Mouse (Mus musculus) thymus, postnatal 0 days (tissue): ENCODE results near the gene Relt. TPM values are rescaled to one million over a fixed set of nuclear protein-coding genes. Genes with fewer than 3 reads are reported as not detected.
"Not testable (repeated sequence)": the region's sequence is repeated elsewhere in the genome, so short reads cannot be mapped to it uniquely, and the experiment has no call there.

Experiments used
- DNase-seq: peaks from one replicate; pipeline ENCODE4 v3.0.0-alpha.2; 2015; ENCODE audit warnings: low spot score
- polyA plus RNA-seq: library from polyadenylated mRNA; unstranded; fragments of >200 nt; fragmentation: Nextera tagmentation; extraction: Ambion mirVana; gene quantifications from 2 replicates; pipeline ENCODE4 v1.2.1, GENCODE M21; 2015

The Relt gene
- polyA plus RNA-seq, 1 experiment from 2014 or later: 12.3 TPM

DNA sequence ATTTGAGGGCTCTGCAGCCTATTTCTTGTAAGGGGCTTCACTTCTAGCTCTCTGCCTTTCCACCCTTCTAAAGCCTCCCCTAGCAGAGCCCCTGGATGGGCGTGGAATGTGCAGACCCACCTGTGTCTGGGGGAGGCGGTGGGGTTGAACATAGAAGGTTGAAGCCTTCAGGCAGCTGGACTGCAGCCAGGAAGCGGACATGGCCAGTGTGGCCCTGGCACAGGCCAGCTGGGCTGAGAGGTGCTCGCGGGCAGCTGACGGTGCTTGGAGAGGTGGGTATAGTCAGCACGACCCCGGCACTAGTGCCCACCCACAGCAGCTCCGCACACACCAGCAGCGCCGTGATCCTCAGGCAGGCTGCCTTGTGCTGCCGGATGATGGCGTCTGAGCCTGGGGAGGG is 13.0 kb upstream of the Relt start:
- no peak for DNase-seq

DNA sequence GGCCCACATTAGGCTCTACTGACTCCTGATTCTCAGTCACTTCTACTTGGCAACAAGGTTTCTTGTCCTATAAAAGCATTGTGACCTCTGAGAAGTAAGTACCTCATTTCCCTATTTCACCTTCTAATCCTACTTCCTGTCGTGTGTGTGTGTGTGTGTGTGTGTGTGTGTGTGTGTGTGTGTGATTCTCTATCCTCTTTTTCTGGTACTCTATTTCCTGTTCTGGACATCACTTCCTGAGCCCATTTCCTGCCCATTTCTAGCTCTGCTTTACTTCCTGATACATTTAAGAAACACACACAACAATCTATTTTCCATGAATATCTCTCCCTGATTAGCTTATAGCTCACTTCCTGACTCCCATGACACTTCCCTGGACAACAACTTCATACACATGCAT is 12.6 kb upstream of the Relt start:
- DNase-seq: no peak

DNA sequence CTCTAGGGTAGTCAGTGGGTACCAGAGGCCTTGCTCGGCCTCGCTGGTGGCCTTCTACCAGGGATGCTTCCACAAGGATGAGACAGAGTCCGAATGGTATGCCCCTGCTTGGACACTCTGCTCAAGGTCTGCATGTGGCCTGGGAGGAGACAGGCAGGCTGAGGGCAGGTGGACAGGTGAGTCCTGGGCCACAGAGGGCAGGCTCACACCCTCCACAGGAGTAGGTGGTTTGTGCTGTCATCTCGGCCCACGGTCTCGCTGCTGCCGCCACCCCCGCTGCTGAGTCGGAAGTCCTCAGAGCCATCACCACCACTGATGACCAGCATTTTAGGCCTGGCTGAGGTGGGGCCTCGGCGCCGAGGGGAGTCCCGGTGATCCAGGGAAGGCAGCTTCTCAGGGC is 10.0 kb upstream of the Relt start:
- DNase-seq: no peak

DNA sequence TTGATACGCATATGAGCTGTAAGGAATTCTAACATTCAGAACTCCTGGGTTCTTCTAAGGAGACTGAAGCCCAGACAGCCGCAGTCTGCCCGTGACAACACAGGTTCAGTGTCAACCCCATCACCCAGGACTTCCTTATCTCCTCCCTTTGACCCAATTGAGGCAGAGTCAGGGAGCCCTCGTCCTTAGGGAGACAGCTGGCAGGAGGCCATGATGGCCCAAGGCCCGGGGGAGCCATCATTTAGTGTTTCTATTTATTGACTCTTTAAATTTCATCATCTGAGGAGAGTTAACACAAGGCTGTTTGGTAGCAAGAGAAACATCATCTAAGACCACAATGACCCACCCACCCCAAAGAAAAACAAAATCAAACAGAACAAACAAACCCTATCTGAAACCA is 8.6 kb upstream of the Relt start:
- DNase-seq: no peak

DNA sequence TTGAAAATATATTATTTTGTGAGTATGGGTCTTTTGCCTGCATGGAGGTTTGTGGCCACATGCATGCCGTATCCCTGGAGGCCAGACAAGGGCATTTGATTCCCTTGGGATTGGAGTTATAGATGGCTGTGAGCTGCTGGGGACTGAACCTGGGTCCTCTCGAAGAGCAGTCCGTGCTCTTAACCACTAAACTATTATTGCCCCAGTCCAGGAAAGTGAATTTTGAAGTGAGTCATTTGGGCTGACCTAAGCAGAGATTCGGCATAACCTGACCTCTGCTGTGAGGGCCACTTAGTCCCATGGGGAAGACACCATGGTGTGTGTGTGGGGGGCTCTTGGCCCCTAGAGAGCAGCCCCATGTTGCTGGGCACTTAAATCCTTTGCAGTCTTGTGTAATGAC is 8.1 kb upstream of the Relt start:
- DNase-seq: no peak

DNA sequence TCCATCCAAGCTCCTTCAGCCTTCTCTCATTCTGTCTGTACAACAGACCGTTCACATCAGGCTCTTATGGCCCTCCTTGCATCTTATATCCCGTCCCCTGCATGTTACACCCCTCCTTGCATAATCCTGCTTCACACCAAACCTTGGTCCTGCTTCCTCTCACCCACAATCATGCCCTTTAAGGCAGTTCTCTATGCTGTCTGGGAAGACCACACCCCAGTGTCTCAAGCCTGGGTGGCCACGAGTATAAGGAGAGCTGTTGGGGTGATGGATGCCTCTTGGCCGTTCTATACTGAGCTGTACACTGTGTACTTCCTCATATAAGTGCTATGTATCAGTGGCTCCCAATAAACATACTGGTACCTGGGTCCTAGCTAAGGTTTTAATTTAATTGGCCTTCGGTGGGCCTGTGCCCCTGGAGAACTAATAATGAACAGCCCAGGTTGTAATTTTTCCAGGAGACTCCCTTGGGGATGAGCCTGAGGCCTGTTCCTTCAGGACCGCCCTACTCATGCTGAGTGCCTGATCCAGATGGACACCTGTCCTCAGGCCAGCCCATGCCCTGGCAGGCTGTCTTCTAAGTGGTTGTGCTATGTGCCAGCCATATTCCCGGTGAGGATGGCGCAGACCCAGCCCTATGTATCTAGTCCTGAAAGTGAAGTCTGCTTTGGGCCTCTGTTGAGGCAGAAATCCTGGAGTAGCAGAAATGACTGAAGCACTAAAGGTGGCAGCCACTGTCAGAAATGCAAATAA is 6.8 kb upstream of the Relt start:
- no peak for DNase-seq

DNA sequence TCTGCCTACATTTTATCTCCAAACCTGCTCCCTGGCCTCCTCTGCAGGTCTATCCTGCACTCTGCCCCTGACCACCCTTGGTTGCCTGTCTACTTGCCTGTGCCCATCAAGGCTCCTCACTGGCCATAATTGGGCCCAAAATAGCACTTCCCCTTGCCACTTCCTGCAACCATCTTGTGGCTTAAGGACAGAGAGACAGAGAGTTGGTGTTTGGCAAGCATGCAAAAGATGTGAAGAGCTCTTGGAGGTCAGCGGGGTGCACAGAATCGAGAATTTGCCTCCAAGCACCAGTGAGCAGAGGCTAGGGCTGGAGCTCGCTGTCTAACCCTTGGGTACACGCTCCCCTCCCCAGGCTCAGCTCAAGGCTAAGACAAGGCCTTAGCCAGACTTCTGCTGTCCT is 5.3 kb upstream of the Relt start:
- DNase-seq: no peak

DNA sequence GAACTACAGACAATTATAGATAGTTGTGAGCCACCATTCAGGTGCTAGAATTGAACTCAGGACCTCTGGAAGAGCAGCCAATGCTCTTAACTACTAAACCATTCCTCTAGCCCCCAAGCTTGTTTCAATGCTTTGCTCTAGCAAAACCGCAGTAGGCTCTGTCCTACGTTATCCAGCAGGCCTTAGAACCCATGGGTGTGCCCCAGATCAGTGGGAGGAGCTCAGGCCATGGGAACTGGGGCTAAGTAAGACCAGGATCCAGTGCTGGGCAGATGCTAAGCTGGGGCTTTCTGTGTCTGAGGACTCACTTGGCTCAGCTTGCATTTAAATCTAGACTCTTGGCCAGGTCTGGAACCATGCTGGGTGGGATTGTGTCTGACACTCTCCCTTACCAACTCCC is 4.3 kb upstream of the Relt start:
- DNase-seq: no peak

DNA sequence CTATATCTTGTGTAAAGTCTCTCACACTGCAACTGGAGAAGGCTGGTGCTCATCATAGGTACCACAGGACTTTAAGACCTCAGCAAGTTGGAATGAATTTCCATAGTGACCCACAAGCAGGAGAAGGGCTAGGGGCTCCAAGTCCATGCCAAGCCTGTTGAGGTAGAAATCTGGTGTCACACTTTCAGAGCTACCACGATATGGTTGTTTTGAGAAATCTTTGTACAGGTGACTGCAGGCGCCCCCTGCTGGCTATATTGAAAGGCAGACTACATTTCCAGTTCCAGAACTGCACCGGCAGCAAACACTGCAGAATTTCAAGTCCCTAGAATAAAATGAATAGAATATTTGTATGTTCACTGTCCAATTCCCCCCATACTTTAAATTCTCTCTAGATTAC is 3.4 kb upstream of the Relt start:
- peak; percentile 73 for DNase-seq

DNA sequence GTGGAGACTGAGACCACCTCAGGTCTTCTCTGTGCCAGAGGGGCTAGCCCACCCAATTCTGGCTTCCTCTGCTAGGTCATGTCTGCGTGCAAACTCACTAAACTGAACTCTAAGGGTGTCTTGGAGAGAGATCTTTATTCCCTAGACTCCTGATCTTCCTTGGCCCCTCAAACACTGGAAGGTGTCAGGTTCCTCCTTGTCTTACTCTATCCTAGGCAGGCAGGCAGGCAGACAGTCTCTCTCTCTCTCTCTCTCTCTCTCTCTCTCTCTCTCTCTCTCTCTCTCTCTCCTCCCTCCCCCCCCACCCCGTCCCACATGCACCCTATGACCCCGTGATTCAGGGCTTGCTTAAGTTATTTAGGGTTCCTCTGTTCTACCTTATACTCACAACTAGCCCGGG is 893 bp downstream of the Relt start:
- DNase-seq: peak; percentile 16

DNA sequence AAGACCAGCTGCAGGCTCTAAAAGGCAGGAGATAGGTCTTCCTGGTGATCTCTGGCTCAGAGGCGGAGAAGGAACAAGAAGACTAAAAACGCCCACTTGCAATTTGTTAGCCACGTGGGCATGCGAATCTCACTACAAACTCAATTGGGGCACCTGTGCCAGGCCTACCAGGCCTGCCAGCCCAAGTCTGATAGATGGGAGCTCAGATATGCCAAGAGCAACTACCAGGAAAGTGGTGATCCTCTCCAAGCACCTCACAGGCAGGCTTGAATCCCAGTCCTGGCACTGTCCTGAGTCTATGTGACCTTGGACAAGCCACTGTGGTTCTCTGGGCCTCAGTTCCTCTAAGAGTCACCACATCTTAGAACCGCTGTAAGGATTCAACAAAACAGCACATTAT is 2.0 kb downstream of the Relt start:
- no peak for DNase-seq

DNA sequence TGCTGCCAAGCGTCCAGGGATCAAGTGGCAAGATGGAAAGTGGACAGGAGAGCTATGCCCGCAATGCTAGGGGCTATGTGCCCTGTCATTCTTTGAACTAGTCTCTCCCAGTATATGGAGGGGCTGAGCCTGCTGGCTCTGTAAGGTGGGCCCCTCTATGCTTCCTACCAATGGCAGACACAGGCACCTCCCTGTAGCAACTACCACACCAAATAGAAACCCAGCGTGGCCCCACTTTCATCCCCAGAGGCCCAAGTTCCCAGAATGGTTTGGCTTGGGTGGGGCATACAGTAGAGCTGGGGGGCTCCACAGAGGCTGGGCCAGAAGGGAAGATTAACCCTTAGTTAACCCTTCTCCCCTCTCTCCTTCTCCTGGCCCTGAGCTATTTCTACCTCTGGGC is 2.8 kb downstream of the Relt start:
- DNase-seq: peak; percentile 23

DNA sequence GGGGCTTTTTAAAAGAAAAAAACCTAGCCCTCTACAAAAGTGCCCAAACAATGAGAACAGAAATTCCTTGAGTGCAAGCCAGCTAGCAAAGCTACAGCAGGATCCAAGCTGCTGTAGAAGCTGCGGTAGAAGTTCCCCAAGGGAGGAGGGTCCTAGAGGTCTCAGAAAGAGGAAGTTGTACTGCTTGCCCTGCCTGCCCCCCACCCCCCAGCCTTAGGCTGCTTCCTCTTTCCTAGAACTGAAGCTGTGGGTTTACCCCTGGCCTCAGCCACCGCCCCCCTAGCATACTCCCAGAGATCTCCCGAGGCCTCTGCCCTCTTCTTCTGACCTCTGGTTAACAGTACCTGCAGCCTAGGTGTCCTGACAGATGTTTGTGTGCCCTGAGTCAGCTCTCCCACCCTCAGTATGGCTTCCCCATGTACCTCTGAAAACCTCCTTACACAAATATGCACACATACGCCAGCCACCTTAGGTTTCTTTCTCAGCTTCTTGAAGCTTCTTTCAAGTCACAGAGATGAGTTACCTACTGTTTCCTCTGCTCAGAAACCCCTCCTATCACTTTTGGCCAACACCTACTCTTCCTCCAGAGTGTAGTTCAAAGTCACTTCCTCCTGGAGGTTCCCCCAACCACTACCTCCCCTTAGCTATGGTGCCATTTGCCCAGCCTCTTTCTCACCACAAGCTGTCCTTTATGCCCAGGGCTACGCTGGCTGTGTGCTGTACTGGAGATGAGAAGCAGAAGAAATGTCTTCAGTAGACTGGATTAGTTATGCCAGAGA is 7.3 kb downstream of the Relt start:
- peak; percentile 78 for DNase-seq

DNA sequence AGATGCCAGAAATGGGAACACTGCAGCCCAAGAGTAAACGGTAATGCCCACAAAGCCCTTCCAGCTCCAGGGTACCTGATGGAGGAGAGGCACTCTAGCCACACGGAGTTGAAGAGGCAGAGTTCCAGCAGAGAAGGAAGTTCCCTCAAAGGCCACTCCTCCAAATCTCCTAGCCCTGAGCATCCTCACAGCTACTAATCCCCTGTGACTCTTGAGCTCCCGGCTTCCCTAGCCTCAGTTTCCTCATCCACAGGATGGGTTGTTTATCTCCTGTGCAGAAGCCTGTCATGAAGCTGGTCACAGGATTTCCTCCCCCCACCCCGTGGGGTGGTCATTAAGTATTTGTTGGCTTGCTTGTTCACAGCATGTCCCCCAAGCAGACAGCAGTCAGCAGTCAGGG is 7.9 kb downstream of the Relt start:
- DNase-seq: no peak

DNA sequence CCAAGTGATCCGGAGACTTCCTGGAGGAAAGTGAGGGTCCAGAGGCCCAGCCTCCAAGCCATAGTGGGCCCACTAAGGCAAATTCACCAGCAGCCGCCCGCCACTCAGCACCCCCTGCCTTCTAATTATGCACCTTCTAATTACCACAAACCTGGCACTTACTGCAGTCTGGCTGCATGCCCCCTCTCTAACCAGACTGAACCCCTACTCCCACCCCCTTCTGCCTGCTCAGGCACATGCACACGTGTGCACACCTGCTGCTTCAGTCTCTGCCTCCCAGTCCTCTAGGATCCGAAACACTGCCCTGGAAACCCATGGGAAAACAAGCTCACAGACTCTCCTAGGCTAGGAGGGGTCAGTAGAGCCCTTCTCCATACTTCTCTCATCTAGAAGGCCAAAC is 8.4 kb downstream of the Relt start:
- no peak for DNase-seq

DNA sequence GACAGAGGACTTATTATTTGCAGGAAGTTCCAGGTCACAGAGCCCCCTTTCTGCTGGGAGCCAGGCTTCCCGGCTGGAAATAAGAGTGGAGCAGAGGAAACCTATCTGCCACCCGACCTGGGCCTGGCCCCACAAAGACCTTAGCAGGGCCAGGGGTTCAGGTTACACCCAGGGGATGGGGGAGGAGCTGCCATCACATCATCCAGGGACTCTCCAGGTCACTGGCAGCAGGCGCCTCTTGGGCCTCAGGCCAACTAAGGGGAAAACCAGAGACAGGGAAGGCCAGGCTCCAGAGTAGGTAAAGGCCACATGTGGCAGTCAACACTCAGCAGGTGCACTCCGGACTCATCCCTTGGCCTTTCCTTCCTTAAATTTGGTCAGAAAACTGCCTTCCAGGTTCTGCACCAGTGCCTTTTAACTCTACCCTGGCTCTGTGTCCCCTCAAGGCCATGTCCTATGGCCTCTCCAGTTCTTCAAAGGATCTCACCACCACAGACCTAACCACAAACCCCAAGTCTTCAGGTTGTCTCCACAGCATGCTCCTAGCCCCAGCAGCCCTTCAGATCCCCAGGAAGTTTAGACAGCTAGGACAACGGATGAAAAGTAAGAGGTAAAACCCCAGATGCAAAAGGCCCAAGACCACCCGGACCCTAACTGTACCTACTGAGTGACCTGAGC is 9.0 kb downstream of the Relt start:
- DNase-seq: no peak

DNA sequence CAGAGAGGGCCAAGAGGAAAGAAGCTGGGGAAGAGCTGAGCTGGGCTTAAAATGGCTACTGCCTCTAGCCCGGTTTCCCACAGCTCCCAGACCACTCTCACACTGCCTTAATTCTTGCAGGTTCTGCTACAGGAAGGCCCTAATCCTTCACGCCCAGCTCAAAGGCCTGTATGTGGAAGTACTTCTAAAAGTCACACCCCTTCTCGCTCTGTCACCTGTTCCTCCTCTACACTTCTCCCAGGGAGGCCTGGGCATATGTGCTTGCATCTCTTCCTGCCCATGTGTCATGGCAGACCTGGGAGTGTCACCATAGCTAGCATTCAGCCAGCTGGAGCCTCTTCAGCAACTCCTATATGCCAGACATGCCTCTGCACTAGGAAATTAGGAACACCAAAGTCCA is 9.8 kb downstream of the Relt start:
- DNase-seq: no peak

DNA sequence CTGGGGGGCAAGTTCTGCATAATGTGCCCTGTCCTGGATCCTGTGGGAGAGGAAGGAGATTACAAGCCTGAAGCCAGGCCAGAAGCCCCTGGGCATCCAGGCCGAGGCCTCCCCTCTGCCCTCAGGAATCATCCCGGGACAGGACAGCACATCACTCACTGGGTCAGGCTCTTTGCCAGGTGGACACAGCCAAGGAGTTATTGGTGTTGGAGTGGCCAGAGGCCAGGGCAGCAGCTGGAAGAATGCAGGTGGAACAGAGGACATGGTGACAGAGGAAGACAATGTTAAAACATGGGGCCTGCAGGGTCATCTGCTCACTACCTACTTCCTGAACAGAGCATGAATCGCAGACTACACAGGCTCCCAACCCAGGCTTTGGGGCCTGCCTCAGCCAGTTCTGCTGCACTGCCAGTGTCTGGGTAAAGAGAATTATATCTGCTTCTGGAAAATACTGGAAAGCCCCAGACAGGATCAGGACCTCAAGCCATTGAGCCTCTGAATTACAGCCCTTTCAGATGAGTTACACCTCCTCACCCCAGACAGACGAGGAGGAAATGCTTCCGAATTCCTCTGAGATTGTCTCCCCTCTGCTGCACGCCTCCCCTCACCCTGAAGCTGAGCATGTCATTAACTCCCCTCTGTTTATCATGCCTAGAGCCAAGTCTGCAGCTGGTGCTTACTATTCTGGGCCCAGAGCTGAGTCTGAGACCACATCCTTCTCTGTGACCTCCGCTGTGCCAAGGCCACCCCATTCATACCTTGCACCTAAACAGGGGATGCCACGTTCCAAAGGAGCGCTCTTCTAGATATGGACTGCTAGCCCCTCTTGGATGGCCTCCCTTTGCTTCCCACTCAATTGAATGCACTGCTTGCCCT is 11.5 kb downstream of the Relt start:
- peak; percentile 28 for DNase-seq

DNA sequence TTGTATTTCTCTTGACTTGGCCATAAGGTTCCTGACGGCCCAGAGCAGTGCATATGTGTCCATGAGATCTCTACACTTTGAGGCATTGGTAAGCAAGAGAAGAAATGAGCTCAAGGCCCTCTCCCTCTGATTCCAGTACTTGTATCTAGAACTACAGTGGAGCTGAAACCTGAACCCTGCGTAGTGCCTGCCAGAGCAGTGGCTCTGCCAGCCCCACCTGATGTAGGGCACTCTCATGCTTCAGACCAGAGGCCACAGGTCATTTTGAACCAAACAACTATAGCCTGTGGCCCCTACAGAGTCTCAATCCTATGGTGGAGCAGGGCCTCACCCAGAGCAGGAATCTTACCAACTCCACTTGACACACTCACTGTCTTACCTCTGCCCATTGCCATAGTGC is 13.7 kb downstream of the Relt start:
- no peak for DNase-seq

DNA sequence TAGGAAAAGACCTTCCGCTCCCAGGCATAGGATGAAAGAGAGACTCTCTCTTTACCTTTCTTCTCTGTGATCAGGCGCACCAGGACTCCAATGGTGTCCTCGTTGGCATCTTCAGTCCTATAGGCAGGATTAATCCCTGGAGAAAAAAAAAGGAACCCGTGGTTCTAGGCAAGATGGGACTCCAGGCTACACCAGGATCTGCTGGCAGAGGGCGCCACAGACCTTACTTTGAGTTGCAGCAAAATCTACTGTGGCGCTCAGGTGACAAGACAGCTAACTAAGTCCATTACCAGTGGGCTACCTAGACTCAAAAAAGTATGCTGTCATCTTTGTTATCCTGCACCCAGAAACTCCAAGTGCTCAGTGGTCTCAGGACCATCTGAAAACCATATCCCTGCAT is 14.5 kb downstream of the Relt start:
- DNase-seq: peak; percentile 79

DNA sequence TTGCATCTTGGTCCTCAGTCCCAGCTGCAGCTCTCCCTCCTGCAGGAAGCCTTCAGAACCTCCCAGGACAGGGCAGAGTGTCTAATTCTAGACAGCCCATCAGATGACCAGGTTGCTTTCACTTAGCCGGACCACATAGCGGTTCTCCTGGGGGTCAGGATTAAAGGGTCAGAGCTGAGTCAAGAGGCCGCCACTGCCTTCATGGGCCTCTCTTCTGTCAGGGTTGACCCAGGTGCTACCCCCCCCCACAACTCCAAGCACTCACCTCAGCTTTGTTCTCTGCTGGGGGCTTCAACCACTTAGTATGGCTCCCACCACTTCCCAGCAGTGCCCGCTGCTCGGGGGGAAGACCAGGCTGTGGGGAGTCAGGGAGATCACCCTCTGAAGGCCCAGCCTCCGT is 16.1 kb downstream of the Relt start:
- DNase-seq: no peak

DNA sequence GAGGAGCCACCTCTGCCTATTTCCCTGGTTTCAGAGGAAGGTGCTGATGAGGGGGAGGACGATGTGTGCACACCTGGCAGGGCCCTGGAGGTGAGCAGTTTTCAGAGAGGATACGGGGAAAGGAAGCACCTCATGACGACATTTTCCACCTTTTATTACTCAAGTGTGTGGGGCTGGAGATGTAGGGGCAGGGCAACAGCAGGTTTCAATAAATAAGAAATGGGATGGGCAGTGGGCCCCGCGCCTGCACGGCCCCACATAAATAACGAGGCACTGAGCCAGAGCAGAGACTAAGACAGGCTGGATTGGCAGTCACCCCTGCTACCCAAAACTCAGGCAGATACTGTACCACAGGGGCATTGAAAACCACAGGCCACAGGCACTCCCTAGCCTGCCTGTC is 17.2 kb downstream of the Relt start:
- DNase-seq: not testable (repeated sequence)
